Mouse (Mus musculus) cerebellum, postnatal 36 days (tissue): ENCODE measurements around the gene Klk13.
"Not testable (repeated sequence)": the region's sequence is repeated elsewhere in the genome, so short reads cannot be mapped to it uniquely, and the experiment has no call there.

Experiments
- DNase-seq, 2 experiments: peaks; one replicate each; pipeline ENCODE4 v3.0.0; 2021 to 2022; ENCODE audit warnings: mixed read lengths in 2 of 2

Klk13 gene

DNA sequence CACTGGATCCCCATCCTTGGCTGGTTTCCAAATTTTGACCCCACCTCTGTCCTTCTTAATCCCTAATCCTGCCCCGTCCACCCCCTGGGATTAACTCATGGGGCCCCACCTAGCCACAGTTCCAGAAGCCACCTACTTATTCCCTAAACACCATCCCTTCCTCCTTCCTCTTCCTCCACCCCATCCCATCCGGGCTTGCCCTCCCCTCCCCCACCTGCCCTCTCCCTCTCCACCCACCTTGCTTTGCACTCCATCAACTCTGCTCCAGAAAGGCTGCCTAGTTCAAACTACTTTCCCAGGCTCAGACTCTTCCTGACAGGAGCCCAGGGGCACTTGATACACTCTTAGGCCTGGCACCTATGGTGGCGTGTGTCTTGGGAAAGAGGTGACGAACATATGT, at the start of gene Klk13:
Klk13 (plus strand) TSS at position 301 of the 400 bp plus-strand sequence.
- no peak for DNase-seq

DNA sequence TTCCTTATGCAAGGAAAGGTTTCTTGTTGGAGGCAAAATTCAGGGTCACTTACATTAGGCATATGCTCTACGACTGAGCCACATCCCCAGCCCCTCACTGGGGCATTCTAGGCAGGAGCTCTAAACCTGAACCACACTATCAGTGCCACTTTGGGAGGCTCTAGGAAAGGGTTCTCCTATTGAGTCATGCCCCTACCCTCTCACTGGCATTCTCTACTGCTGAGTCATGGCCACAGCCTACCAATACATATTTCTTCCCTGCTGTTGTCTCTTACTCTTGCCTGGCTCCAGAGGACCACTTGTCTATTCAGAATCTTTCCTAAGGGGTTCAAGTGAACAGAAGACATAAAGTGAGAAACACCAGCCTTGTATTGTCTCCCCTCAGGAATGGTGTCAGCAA, 49.6 kb upstream of the Klk13 start:
- DNase-seq: no peak

DNA sequence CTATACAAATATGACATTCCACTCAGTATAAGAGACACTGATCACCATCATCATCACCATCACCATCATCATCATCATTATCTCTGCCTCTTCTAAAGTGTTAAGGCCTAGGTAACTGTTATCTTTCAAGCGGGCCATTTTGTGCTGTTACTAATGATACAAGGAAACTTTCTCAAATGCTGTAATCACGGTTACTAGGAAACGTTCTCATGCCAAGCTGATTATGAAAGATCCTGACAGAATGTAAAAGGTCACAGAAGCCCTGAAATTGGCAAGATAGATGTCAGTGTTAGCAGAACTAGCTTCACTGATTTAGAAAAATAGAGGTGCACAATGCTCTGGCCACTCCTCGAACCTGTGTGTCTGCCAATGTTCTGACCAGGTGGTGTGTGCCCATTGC, 45.1 kb upstream of the Klk13 start:
- DNase-seq: not testable (repeated sequence)

DNA sequence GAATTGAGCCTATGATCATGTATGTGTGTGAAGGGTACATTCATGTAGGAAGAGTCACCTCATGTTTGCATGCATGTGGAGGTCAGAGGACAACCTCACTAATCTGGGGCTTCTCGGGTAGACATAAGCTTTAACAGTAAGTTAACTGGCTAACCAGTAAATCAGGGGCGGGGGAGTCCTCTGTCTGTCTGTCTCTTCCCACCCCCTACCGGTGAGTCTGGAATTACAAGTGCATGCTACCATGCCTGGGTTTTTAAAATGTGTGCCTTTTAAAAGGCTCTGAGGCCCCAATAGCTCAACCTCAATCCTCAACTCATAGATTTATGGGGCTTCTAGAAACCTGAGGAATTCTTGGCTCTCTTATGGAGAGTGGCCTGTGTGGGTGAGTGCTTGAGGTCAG, 43.8 kb upstream of the Klk13 start:
- no peak for DNase-seq

DNA sequence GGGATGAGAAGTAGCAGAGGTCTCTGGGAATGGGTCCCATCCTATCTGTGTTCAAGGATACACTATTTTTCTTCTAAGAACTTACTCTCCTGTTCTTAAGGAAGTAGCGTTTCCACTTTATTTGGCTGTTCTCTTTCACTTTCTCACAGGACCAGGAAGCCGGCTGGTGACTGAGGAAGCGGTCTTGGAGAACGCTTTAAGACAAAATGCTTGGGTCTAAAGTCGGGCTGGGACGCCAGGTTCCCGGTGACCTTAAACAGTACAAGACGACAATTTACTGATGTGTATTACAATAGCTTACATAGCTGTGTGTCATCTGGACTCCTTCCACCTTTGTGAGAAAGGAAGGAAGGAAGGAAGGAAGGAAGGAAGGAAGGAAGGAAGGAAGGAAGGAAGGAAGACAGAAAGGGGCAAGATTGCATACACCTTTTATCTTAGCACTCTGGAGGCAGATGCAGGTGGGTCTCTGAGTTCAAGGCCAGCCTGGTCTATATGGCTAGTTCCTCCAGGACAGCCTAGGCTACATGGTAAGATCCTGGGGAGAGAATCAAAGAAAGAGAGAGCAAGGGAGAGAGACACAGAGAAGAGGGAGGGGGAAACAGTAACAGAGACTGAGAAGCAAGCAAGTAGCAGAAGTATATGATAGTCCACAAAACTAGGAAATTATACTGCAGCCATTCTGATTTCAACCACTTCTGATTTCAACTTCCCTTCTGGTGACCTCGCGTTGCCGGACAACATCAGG, 41.1 kb upstream of the Klk13 start:
- DNase-seq: no peak

DNA sequence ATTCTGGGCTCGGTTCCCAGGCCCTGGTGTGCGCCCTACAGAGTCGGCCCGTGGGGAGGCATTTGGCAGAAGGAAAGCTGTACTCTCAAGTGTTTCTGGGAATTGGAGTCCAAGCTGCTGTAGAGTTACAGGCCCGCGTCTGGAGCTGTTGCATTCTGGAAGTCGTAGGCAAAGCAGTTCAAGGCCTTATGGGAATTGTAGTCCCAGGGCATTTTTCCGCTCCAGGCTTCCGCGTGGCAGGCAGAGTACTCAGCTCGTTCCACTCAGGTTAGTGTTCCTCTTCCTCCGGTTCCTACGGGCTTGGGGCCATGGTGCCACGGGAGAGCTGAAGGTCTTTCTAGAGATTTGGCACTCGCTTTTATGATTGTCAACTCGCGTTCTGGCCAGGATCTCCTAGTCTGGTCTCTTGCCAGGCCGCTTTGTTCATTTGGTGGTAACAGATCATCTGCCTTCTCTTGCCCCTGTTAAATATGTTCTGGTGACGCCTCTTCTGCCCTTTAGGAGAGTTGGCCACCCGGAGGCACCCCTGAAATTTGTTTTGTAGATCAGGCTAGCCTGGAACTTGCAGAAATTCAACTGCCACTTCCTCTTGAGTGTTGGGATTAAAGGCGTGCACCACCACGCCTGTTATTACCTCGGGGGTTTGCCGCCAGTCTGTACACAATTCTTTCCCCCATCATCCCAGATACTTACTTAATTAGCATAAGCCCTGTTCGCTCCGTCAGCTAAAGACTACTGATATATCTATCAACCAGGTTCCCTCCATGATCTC, 40.4 kb upstream of the Klk13 start, which contains the start of gene Ctu1:
Ctu1 (plus strand) TSS at position 208 of the 772 bp plus-strand sequence.
- peak; percentile 79 to 86 for DNase-seq

DNA sequence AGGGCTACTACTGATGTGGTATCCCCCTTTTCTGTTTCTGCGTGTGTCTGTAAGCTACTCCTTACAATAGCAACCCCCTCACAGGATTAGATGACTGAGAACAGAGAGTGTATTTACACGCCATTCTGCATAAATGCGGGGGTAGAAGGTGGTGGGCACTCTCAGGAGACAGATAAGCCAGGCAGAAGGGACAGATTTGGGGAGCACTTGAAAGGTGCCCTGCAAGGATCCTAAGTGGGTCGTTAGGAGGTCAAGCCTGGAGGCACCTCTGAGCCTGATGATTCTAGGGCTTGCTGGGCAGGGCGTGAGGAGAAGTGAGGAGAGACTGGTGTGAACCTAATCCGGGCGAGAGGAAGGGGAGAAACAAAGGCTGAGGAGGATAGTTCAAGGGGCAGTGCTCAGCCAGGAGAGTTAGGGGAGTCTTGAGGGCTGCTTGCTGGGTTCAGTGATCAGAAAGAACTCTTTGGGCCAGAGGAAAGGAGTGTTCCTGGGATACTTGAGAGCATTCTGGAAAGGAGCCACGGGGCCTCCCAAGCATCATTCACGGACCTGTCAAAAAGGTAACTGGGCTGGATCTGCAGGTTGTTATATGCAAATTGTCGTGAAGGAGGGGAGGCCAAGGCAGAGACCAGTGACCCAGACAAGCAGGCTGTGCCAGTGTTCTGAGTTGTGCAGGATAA, 39.6 kb upstream of the Klk13 start:
- peak in 1 of 2 experiments; percentile 9 for DNase-seq

DNA sequence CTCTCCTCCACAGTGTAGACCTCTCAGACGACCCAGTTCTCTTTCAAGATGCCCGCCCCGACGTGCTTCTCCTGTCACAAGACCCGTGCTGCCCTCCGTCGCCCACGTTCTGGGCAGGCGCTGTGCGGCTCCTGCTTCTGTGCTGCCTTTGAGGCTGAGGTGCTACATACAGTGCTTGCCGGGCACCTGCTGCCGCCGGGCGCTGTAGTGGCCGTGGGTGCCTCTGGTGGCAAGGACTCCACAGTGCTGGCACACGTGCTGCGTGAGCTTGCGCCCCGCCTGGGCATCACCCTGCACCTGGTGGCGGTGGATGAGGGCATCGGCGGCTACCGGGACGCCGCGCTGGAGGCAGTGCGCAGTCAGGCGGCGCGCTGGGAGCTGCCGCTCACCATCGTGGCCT, 37.3 kb upstream of the Klk13 start:
- DNase-seq: no peak

DNA sequence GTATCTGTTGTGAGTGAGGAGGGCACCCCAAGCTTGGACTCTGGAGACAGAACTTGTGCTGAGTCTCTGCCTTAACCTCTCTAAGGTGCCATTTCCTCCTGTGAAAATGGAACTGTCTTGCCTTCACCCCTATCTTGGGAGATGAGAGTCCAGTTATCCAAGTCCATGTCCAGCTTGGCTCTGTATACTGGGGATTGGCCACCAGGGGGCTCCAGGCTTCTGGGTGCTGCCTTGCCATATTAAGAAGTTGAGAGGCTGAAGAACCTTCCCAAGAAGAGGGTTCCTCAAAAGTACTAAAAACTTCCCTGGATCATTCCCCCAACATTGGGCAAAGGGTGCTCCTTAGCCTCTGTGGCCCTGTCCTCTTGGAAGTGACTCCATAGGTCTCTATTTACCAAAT, 33.9 kb upstream of the Klk13 start:
- peak; percentile 24 for DNase-seq

DNA sequence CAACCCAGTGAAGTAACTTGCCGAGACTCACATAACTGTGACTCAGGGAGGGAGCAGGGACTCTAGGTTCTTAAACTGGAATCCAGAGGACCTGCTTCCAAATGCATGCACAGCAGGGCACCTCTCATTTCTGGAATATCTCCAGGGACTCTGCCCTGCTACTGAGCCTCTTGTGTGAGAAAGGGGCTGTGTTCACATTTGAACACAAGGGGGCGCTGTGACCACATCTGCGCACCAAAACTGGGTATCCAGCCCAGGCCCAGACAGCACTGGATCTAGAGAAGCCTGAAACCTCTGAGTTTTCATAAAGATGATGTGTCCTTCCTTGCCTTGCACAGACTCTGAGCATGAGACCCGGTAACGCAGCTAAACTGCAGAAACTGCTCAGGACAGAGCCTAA, 31.4 kb upstream of the Klk13 start:
- DNase-seq: peak; percentile 30 to 35

DNA sequence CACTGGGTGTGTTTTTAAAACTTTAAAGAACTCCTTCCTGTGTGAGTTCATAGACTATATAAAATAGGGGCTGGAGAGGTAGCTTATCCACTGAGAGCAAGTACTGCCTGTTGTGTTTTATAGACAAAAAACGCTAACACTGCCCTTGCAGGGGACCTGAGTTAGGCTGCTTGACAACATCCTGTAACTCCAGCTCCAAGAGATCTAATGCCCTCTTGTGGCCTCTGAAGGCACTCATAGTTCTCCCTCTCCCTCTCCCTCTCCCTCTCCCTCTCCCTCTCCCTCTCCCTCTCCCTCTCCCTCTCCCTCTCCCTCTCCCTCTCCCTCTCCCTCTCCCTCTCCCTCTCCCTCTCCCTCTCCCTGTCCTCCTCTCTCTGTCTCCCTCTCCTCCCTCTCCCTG, 29.9 kb upstream of the Klk13 start:
- DNase-seq: not testable (repeated sequence)

DNA sequence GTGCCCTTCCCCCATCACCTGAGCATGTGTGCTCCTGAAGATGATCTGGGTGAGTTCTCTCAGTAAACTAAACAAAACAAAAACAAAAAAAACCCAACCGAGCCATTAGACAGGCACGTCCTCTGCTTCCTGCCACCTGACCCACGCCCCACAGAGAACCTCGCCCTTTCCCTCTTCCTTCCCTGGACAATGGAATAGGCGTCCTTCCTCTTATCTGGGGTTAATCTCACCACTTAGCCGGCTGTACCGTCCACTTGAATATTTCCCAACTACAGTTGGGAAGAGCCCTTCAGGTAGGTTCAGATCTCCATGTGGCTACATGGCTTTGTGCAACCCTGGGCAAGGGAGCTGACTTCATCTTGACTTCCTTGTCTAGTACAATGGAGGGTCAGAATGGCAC, 27.3 kb upstream of the Klk13 start:
- no peak for DNase-seq

DNA sequence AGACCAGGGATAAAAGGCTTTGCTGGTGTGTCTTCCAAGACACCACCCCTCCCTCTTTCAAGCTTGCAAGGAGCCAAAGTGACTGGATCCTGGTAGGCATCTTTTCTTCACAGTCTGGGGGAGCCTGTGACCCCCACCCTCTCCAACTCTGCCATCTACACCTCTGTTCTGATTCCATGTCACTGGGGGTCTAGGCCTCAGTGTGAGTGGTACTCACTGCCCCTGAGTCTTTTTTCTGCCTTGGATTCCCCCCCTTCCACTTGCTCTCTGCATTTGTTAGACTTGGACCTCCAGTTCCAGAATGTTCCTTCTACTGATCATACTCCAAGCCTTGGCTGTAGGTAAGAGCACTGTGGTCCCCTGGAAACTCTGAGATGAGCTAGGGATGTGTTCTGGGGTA, 22.2 kb upstream of the Klk13 start, which contains the start of gene Klk14:
Klk14 (plus strand) TSS at position 301 of the 400 bp plus-strand sequence.
- no peak for DNase-seq

DNA sequence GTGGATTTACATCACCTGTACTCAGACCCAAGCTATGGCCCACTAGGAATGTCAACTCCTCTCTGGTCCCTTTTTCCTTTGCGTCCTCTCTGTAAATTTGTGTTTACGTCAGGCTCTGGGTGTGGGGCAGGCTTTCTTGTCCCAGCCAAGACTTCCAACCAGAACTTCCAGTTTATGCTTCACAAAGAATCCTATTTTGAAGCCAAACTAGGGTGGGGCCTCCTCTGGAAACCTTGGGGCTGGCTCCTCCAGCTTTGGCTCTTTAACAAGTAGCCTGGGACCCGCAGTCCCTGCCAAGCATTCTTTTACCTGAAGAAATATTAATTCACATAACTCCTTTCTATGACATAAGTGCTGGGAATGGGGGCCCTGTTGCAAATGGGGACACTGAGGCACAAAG, 2.3 kb upstream of the Klk13 start:
- DNase-seq: no peak

DNA sequence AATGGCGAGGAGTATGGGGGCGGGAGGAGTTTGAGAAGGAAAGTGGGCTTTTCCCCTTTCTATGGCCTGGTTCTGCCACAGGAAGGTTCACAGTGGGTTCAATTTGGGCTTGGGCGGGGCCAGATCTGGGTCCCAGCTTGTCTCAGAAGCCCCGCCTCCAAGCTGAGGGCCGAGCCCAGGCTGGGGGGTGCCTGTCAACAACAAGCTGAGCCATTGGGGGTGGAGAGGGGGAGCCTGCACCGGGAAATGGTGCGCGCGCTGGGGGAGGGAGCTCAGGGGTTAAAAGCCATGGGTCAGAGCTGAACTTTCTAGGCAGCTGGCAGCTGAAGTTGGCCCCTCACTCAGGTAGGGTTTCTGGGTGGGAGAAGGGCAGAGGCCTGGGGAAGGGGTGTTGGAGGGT, 550 bp downstream of the Klk13 start:
- no peak for DNase-seq

DNA sequence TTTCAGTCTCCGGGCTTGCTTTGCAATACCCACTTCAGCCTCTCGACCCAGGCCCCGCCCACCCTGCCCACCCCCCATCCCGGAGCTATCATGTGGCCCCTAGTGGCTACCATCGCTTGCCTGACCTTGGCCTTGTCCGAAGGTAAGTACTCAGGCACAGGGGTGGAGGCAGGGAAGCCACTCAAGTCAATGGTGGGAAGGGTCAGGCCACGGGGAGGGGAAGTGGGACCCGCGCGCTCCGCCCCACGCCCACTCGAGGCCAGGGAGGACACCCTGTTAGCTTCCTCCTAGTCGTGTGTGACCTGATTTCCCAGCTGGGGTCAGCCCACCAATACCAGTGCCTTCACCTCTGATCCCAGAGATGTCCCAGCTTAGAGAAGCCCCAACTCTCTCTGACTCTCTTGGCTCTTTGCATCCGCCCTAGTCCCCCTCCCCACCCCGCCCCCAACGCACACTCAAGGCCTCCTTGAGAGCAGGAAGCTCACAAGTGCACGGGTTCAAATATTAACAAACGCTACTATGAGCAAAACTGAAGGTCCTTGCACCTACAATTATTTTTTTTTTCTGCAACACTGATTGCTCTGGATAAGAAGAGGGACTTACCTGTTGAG, 1.5 kb downstream of the Klk13 start:
- no peak for DNase-seq

DNA sequence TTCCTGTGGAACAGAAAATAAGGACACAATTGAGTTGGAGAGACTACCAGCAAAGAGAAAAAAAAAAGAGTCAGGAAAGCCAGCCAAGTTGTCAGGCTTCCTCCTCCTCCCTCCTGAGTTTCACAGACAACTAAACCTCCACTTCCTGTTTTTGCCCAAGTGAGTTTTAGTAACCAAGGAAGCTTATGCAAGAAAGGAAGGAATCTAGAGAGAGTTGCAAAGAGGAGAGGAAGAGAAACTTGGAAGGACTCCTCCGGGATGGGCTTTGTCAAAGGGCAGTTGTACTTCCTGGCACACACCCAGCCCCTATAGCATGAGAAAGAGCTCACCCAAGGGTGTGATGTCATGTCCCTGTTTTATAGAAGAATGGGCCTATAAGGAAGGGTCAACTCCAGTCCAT, 35.4 kb downstream of the Klk13 start:
- no peak for DNase-seq

DNA sequence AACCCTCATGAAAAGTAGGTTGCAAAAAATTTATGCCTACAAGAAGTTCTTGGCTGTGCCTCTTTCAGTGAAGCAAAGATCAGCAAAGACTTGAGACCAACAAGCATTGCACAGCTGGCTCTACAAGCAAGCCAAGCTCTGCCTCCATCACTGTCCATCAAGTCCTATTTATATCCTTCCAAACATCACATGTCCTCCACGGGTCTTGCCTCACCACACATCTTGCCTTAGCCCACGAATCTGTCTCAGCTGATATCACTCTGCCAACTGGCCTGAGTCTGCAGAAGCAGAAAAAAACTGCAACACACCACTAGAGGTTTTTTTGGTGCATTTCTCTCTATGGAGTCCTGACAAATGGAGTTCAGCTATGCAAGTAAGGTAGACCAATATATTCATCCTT, 40.4 kb downstream of the Klk13 start:
- DNase-seq: no peak

DNA sequence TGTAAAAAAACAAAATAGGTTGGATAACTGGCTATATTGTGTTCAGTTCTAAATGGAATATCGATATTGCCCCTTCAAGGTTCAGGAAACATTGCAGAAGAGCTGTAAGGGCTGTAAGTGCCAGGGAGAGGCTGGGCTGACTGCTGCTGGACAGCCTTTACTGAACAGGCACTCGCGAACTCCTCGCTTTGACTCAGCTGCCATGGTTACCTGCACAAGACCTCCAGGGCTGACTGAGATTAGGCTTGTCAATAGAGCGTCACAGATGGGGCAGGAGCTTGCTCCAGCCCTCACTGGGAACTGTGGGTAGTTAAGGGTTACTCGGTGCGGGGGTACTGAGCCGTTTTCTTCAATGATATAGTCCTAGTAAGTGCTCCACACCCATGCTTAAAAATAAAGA, 54.1 kb downstream of the Klk13 start:
- no peak for DNase-seq

DNA sequence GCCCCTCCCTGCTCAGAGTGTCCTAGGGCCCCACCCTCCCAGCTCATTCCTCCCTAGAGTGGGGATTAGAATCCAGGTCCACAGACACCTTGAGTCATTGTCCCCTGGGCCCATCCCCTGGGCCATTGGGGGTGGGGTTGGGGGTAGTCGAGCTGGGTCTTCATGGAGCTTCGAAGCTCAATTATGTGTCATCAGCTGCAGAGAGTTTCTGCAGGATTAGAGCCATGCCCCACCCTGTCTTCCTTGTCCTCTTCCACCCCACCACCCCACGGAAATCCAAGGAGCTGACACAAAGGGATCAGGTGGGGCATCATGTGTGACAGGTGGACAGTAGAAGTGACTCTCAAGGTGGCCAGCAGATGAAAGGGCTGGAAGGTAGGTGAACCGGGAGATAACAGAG, 56.2 kb downstream of the Klk13 start, which contains the start of gene Klk12:
Klk12 (plus strand) TSS at position 301 of the 400 bp plus-strand sequence.
- no peak for DNase-seq

DNA sequence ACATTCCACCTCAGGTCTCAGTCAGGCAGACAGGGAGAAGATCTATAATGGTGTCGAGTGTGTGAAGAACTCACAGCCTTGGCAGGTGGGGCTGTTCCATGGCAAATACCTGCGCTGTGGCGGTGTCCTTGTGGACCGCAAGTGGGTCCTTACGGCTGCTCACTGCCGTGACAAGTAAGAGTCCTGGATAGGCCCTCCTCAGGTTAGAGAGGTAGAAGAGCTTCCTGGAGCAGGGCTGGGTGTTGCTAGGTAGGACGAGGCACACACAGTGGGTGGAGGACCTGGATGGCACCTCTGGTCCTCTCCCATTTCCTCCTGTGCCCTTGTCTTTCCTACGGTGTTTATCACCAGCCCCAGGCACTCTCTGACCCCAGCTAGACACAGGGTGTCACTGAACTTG, 57.3 kb downstream of the Klk13 start:
- no peak for DNase-seq

DNA sequence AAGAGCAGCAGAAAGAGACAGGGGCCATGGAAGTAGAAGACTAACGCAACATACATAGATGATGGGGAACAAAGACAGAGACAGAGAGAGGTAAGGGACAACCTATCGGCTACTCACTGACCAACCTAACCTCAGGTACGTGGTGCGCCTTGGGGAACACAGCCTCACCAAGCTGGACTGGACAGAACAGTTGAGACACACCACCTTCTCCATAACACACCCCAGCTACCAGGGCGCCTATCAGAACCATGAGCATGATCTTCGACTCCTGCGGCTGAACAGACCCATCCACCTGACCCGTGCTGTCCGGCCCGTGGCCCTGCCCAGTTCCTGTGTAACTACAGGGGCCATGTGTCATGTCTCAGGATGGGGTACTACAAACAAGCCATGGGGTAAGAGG, 58.3 kb downstream of the Klk13 start:
- no peak for DNase-seq

DNA sequence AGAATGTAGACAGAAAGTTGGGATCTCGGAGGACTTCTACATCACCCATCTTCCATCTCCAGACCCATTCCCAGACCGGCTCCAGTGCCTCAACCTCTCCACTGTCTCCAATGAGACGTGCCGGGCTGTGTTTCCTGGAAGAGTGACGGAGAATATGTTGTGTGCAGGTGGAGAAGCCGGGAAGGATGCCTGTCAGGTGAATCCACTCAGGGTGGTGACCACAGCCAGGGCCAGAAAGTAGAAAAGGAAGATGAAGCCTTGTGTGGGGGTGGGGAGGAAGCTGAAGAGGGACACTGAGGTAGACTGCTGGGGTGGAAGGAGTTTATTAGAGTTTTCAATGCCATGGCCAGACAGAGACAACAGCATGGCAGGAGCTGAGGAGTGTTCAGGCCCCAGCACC, 59.5 kb downstream of the Klk13 start:
- no peak for DNase-seq
